Mouse (Mus musculus): ENCODE data around the gene Emp1. TPM values are rescaled to one million over a fixed set of nuclear protein-coding genes. Genes with fewer than 3 reads are reported as not detected.

Gene Emp1
- polyA plus RNA-seq, 1 experiment from 2014 or later: 48.5 TPM

Other genes starting within 250 kb of the Emp1 start
- gene Gprc5d, start 244.3 kb upstream of the Emp1 start, polyA plus RNA-seq (2015; fragmentation: Nextera tagmentation; extraction: Ambion mirVana): not detected in 2 replicates
- gene Fam234b, start 164.6 kb upstream of the Emp1 start, polyA plus RNA-seq (2015; fragmentation: Nextera tagmentation; extraction: Ambion mirVana): 11.0 and 12.2 TPM in 2 replicates
- 11.9 and 15.1 TPM in 2 replicates for gene Hebp1, start 164.5 kb upstream of the Emp1 start, polyA plus RNA-seq (2015; fragmentation: Nextera tagmentation; extraction: Ambion mirVana)
- 0.64 and 0.66 TPM in 2 replicates for gene Gsg1, start 108.2 kb upstream of the Emp1 start, polyA plus RNA-seq (2015; fragmentation: Nextera tagmentation; extraction: Ambion mirVana)
- gene Pbp2, start 52.1 kb upstream of the Emp1 start, polyA plus RNA-seq (2015; fragmentation: Nextera tagmentation; extraction: Ambion mirVana): not detected in 2 replicates

Data from heart, embryonic 16.5 days (tissue).